Mouse (Mus musculus) thymus, postnatal 10 days (tissue): ENCODE results near the gene Stt3a.
A peak's percentile ranks its signal among the peaks of the same experiment; 100 is the strongest.

Experiments
- DNase-seq, 2 experiments: peaks; one replicate each; pipeline ENCODE4 v3.0.0; 2021; ENCODE audit warnings: low spot score in 2 of 2

Gene Stt3a

GRCm38 (mm10) chr9:36767203-36768143, at the start of gene Stt3a:
Gene Stt3a, minus strand, starts transcription at chr9:36767679.
- DNase-seq, result peak; percentile 96

- no peak for DNase-seq
Observed at GRCm38 (mm10) chr9:36814486-36814885, 47.0 kb upstream of the Stt3a start.

GRCm38 (mm10) chr9:36808126-36808785, 40.8 kb upstream of the Stt3a start:
- no peak for DNase-seq

- no peak for DNase-seq
Observed at GRCm38 (mm10) chr9:36805256-36805975, 37.9 kb upstream of the Stt3a start.

GRCm38 (mm10) chr9:36803926-36804325, 36.4 kb upstream of the Stt3a start:
- DNase-seq, result no peak

- no peak for DNase-seq
Observed at GRCm38 (mm10) chr9:36803386-36803785, 35.9 kb upstream of the Stt3a start.

- no peak for DNase-seq
Observed at GRCm38 (mm10) chr9:36802951-36803350, 35.5 kb upstream of the Stt3a start.

GRCm38 (mm10) chr9:36801961-36802360, 34.5 kb upstream of the Stt3a start:
- no peak for DNase-seq

GRCm38 (mm10) chr9:36796781-36797555, 29.5 kb upstream of the Stt3a start, which contains the start of gene Ei24:
Gene Ei24, minus strand, starts transcription at chr9:36797393.
- peak; percentile 55 to 69 for DNase-seq

- no peak for DNase-seq
Observed at GRCm38 (mm10) chr9:36796224-36796623, 28.7 kb upstream of the Stt3a start.

GRCm38 (mm10) chr9:36795556-36795955, 28.1 kb upstream of the Stt3a start:
- no peak for DNase-seq

- no peak for DNase-seq
Observed at GRCm38 (mm10) chr9:36794487-36794886, 27.0 kb upstream of the Stt3a start.

GRCm38 (mm10) chr9:36792191-36792590, 24.7 kb upstream of the Stt3a start:
- DNase-seq, result no peak

GRCm38 (mm10) chr9:36783921-36784320, 16.4 kb upstream of the Stt3a start:
- DNase-seq, result no peak

GRCm38 (mm10) chr9:36769048-36769413, 1.6 kb upstream of the Stt3a start:
- no peak for DNase-seq

- DNase-seq, result peak; percentile 35 to 52
Observed at GRCm38 (mm10) chr9:36768156-36769047, 923 bp upstream of the Stt3a start.

GRCm38 (mm10) chr9:36764378-36764777, 3.1 kb downstream of the Stt3a start:
- no peak for DNase-seq

- DNase-seq, result no peak
Observed at GRCm38 (mm10) chr9:36727034-36727755, 40.3 kb downstream of the Stt3a start, which contains the start of gene Chek1. Gene Chek1, minus strand, starts transcription at chr9:36727065.
